Mouse (Mus musculus): ENCODE measurements around the gene Gxylt2.

The Gxylt2 gene

GRCm38 (mm10) chr6:100845058-100845457 is 140.5 kb downstream of the Gxylt2 start:
- intact Hi-C loops (cut with DNase I) = no loop called here

- intact Hi-C loops (cut with DNase I) = no loop called here
These were observed 142.7 kb downstream of the Gxylt2 start for GRCm38 (mm10) chr6:100847264-100847663.

GRCm38 (mm10) chr6:100848682-100849375 is 144.3 kb downstream of the Gxylt2 start:
- intact Hi-C loops (cut with DNase I) = no loop called here

GRCm38 (mm10) chr6:100850671-100851081 is 146.1 kb downstream of the Gxylt2 start:
- intact Hi-C loops (cut with DNase I) = no loop called here

- intact Hi-C loops (cut with DNase I) = no loop called here
These were observed 146.5 kb downstream of the Gxylt2 start for GRCm38 (mm10) chr6:100851083-100851482.
